Mouse (Mus musculus): Measurements from ENCODE around the gene Cpsf6. TPM values are rescaled to one million over a fixed set of nuclear protein-coding genes. Genes with fewer than 3 reads are reported as not detected.

Cpsf6 gene
- polyA plus RNA-seq, 1 experiment from 2014 or later: 53.6 TPM

GRCm38 (mm10) chr10:117423025-117424002, 43.5 kb upstream of the Cpsf6 start:
- no peak for TF ChIP-seq CTCF (IDR thresholded peaks at IDR 0.05; ENCODE audit: low read depth)
- TF ChIP-seq EP300 (optimal IDR thresholded peaks at IDR 0.05): no peak
- H3K9ac ChIP-seq (ENCODE audit: low read length): no peak overlapping the region
- H3K4me2 ChIP-seq (replicated peaks; ENCODE audit: low read depth): no peak overlapping the region
- WGBS: 82% methylated on average over 17 of the region's 17 CpGs
- H3K27ac ChIP-seq (replicated peaks): no peak overlapping the region
- H3K4me3 ChIP-seq (ENCODE audit: low read depth, low read length): no peak overlapping the region
- ATAC-seq (ENCODE audit: low FRiP score, low TSS enrichment): no peak
- no peaks in the 10 kb centered on the region for H3K27me3 ChIP-seq (ENCODE audit: control insufficient read depth, insufficient read depth, low read length)
- no peaks in the 10 kb centered on the region for H3K9me3 ChIP-seq (ENCODE audit: control insufficient read depth, low read length)
- no peaks in the 10 kb centered on the region for H3K4me1 ChIP-seq (replicated peaks; ENCODE audit: control insufficient read depth, insufficient read depth)
- no peaks in the 10 kb centered on the region for H3K36me3 ChIP-seq (ENCODE audit: control insufficient read depth, insufficient read depth, low read length)
- DNase-seq (ENCODE audit: low spot score): no peak

- Histone ChIP-seq H3K27ac (replicated peaks) (no peak overlapping the region), H3K36me3 (ENCODE audit: control insufficient read depth, insufficient read depth, low read length) (no peaks in the 10 kb centered on the region), H3K27me3 (ENCODE audit: control insufficient read depth, insufficient read depth, low read length) (no peaks in the 10 kb centered on the region), H3K4me3 (ENCODE audit: low read depth, low read length) (no peak overlapping the region), H3K9ac (ENCODE audit: low read length) (no peak overlapping the region), H3K4me1 (replicated peaks; ENCODE audit: control insufficient read depth, insufficient read depth) (no peaks in the 10 kb centered on the region; the same call in 1 of the 2 replicates), H3K4me2 (replicated peaks; ENCODE audit: low read depth) (no peak overlapping the region), H3K9me3 (ENCODE audit: control insufficient read depth, low read length) (no peaks in the 10 kb centered on the region)
- ATAC-seq (ENCODE audit: low FRiP score, low TSS enrichment) (no peak), DNase-seq (ENCODE audit: low spot score) (no peak)
- TF ChIP-seq CTCF (IDR thresholded peaks at IDR 0.05; ENCODE audit: low read depth) (no peak), EP300 (optimal IDR thresholded peaks at IDR 0.05) (no peak)
- WGBS: 78% methylated on average over 6 of the region's 6 CpGs
Measured at GRCm38 (mm10) chr10:117422174-117422808, 42.5 kb upstream of the Cpsf6 start.

- no peaks in the 10 kb centered on the region for H3K27me3 ChIP-seq (ENCODE audit: control insufficient read depth, insufficient read depth, low read length)
- DNase-seq (ENCODE audit: low spot score): no peak
- WGBS: 85% methylated on average over 7 of the region's 7 CpGs
- no peaks in the 10 kb centered on the region; the same call in 1 of the 2 replicates for H3K4me1 ChIP-seq (replicated peaks; ENCODE audit: control insufficient read depth, insufficient read depth)
- H3K9ac ChIP-seq (ENCODE audit: low read length): no peak overlapping the region
- no peak overlapping the region for H3K4me2 ChIP-seq (replicated peaks; ENCODE audit: low read depth)
- TF ChIP-seq EP300 (optimal IDR thresholded peaks at IDR 0.05) (no peak), CTCF (IDR thresholded peaks at IDR 0.05; ENCODE audit: low read depth) (no peak)
- ATAC-seq (ENCODE audit: low FRiP score, low TSS enrichment): no peak
- H3K27ac ChIP-seq (replicated peaks): no peak overlapping the region
- H3K4me3 ChIP-seq (ENCODE audit: low read depth, low read length): no peak overlapping the region
- no peaks in the 10 kb centered on the region for H3K9me3 ChIP-seq (ENCODE audit: control insufficient read depth, low read length)
- no peaks in the 10 kb centered on the region for H3K36me3 ChIP-seq (ENCODE audit: control insufficient read depth, insufficient read depth, low read length)
Measured at GRCm38 (mm10) chr10:117421283-117422107, 41.7 kb upstream of the Cpsf6 start.

GRCm38 (mm10) chr10:117420502-117421282, 40.9 kb upstream of the Cpsf6 start:
- Histone ChIP-seq H3K4me1 (replicated peaks; ENCODE audit: control insufficient read depth, insufficient read depth) (no peaks in the 10 kb centered on the region; the same call in 1 of the 2 replicates), H3K27me3 (ENCODE audit: control insufficient read depth, insufficient read depth, low read length) (no peaks in the 10 kb centered on the region), H3K9me3 (ENCODE audit: control insufficient read depth, low read length) (no peaks in the 10 kb centered on the region), H3K4me3 (ENCODE audit: low read depth, low read length) (no peak overlapping the region), H3K4me2 (replicated peaks; ENCODE audit: low read depth) (no peak overlapping the region), H3K36me3 (ENCODE audit: control insufficient read depth, insufficient read depth, low read length) (no peaks in the 10 kb centered on the region), H3K27ac (replicated peaks) (no peak overlapping the region), H3K9ac (ENCODE audit: low read length) (no peak overlapping the region)
- 80% methylated on average over 9 of the region's 9 CpGs for WGBS
- DNase-seq (ENCODE audit: low spot score) (no peak), ATAC-seq (ENCODE audit: low FRiP score, low TSS enrichment) (no peak)
- no peak for TF ChIP-seq CTCF (IDR thresholded peaks at IDR 0.05; ENCODE audit: low read depth)
- TF ChIP-seq EP300 (optimal IDR thresholded peaks at IDR 0.05): no peak

Data from stomach, postnatal 0 days (tissue).